Mouse (Mus musculus): ENCODE results near the gene Snx14.
A peak's percentile ranks its signal among the peaks of the same experiment; 100 is the strongest.
"Not testable (repeated sequence)": the region's sequence is repeated elsewhere in the genome, so short reads cannot be mapped to it uniquely, and the experiment has no call there.

The Snx14 gene

DNA sequence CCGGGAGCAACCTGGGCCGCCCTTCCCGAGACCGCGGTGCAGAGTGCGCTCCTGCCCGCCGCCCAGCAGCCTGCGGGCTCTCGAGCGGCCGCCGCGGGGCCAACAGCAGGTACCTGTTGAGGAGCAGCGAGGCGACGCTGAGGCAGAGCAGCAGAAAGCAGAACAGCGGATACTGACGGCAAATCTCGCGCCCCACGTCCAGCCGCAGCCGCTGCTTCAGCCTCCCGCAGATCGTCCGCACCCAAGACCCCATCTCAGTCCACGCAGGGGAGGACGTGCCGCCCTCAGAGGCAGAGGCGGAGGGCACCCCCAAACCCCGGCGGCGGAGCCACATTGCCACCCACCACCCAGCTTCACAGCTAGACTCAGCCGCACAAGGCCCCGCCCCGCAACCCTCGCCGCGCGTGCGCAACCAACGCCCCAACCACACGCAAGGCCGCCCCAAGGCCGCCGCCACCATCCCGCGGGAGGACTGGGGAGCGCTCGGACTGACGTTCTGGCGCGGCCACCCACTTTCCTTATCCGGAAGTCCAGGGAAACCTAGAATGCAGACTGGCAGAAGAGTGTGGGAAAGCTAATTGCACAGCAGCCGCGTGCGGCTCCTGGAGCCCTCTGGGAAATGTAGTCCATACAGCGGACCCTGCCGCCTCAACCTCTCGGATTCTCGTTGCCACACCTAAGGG, at the start of gene Snx14:
Gene Snx14, minus strand, starts transcription at position 404 of the 683 bp plus-strand sequence.
- peak; percentile 93 for DNase-seq (ENCODE audit: low spot score)

DNA sequence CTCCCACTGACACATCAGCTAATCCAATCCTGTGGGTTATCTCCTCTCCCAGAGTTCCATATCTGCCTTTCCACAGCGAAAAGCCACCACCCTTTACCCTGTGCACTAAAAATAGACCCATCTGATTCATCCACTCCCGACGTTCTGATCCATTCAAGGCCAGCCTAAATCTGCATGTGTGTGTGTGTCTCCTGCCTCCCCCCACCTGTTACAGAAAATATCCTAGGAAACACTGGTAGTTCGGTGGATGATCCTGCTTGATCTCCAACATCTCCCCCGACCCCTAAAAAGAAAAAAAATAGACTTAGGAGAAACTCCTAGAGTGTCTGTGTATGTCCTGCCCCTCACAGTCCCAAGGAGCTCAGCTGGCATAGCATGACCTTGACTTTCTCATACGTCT, 45.8 kb upstream of the Snx14 start:
- DNase-seq (ENCODE audit: low spot score), result no peak

GRCm38 (mm10) chr9:88482829-88483396, 44.2 kb upstream of the Snx14 start:
- DNase-seq (ENCODE audit: low spot score), result peak; percentile 85

DNA sequence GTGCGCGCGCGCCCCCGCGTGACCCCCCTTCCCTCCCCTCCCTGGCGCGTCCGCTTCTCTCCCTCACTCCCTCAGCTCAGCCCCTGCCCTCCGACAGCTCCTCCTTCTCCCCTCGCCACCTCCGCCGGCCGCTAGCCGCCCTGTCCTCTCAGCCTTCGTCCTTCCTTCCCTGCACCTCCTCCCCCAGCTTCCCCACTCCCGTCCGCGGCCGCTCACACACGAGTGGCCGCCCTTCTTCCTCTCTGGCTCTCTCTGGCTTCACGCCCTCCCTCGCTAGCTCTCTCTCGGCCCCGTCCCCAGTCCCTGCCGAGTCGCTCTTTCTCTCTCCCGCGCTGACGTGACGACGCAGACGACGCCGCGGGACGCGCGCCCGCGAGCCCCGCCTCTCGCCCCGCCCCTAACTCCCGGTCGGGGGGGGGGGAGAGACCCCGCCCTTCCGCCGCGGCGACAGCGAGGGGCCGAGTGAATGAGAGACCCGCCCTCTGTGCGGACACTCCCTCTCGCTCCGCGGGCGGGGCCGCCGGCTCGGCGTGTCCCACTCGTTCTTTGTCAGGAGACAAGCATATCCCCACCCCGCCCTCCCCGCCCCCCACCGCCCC, 43.6 kb upstream of the Snx14 start, which contains the start of gene Syncrip:
Gene Syncrip, minus strand, starts transcription at position 345 of the 599 bp plus-strand sequence.
- DNase-seq (ENCODE audit: low spot score), result peak; percentile 94

- DNase-seq (ENCODE audit: low spot score), result peak; percentile 52
Measured at GRCm38 (mm10) chr9:88481791-88482160, 43.0 kb upstream of the Snx14 start.

- peak; percentile 42 for DNase-seq (ENCODE audit: low spot score)
Measured at GRCm38 (mm10) chr9:88481061-88481790, 42.5 kb upstream of the Snx14 start.

DNA sequence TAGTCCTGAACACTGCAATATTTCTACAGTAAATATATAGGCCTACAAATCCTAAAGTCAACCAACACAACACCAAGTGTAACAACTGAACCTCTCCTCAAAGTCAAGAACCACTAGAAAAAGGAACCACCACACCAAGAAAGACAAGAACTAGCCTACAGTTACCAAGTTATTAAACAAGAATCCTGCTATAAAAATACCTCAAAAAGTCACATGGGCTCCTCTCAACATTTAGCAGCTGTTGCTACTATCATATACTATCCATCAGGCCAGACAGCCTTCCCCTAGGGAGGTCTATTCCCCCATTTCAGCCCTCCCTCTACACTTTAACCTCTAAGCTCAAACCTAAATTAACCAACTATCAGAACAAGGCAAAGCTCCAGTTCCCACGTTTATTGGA, 41.4 kb upstream of the Snx14 start:
- DNase-seq (ENCODE audit: low spot score), result no peak

- peak; percentile 17 for DNase-seq (ENCODE audit: low spot score)
Measured at GRCm38 (mm10) chr9:88476138-88476537, 37.4 kb upstream of the Snx14 start.

GRCm38 (mm10) chr9:88461017-88461416, 22.3 kb upstream of the Snx14 start:
- not testable (repeated sequence) for DNase-seq (ENCODE audit: low spot score)

DNA sequence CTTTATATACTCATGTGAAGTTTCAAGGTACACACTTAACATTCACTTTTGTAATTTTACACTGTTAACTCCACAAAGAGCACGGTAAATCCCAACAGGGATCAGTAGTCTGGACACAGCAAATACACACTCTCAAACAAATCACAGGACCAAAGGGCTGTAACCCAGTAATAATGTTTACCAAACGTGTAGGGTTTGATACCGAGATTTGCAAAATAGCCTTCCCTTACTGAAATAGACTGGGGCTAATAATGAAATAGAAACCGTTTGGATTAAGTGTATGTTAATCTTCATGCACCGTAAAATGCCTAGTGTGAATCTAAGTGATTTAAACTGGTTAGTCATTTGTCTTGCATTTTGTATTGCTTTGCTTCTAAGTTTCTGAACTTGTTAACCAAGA, 1.2 kb upstream of the Snx14 start:
- DNase-seq (ENCODE audit: low spot score), result no peak

- DNase-seq (ENCODE audit: low spot score), result no peak
Measured at GRCm38 (mm10) chr9:88439238-88439600, 461 bp upstream of the Snx14 start.

GRCm38 (mm10) chr9:88438237-88438554, 562 bp downstream of the Snx14 start:
- no peak for DNase-seq (ENCODE audit: low spot score)

DNA sequence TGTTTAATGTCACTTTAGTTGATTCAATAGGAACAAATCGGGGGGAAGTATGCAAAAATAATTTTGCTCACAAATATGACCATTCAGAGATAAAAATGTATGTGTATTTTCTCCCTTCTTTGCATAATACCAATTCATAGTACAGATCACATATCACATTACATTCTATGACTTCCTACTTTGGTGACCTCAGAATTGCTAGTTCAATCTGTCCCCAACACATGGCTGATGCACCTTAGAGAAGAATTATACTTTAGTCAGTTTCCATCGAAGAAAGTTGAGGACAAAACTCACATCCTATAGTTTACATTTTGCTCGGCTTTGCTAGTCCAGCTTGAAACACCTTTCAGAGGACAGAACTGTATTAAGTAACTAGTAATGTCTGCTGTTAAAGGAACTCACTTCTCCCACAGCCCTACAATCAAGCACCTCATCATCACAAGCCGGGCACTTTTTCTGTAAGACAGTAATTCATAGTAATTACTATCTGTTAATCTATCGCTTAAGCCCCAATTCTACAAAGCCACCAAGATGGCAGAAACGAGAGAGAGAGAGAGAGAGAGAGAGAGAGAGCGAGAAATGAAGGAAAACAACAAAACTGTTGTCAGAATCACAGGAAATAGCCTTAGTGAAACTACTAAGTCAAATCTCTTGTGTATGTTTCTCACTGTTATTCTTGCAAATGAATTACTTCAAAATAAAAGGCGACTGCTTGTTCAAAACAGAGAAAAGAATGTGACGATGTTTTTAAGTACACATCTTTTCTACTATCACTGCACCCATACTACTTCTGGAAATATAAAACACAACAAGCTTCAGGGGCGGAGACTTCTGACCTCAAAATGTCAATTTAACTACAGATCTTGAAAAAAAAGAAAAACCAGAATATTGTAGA, 1.2 kb downstream of the Snx14 start:
- DNase-seq (ENCODE audit: low spot score), result no peak

- no peak for DNase-seq (ENCODE audit: low spot score)
Measured at GRCm38 (mm10) chr9:88424356-88424755, 14.4 kb downstream of the Snx14 start.

DNA sequence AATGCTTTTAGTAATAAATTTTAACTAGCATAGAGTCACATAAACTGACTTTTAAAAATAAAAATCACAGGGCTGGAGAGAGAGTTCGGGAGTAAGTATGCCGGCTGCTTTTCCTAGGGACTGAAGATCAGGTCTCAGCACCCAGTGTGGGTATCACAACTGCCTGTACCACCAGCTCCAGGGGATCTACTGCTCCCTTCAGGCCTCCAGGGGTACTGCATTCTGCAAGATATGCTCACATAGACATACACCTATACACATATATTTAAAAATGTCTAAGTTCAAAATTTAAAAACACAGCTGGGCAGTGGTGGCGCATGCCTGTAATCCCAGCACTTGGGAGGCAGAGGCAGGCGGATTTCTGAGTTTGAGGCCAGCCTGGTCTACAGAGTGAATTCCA, 16.3 kb downstream of the Snx14 start:
- no peak for DNase-seq (ENCODE audit: low spot score)

- no peak for DNase-seq (ENCODE audit: low spot score)
Measured at GRCm38 (mm10) chr9:88416752-88417151, 22.0 kb downstream of the Snx14 start.

GRCm38 (mm10) chr9:88409978-88410377, 28.8 kb downstream of the Snx14 start:
- DNase-seq (ENCODE audit: low spot score), result no peak

DNA sequence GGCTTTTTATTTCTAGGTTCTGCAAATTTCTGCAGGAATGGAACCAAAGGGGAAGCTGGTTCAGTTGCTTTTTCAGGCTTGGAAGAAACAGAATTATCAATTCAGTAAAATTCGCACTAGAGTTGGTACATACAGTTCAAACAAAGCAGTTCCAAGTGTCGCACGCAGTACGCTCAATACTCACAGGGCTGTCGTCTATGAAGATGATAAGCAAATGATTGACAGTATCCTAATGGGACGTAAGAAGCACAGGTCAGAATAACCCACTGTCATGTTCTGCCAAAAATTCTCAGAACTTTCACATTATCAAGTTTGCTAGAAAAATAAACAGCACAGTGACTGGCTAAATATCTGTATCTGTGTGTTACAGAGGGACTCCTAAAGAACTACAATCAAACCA, 34.2 kb downstream of the Snx14 start:
- no peak for DNase-seq (ENCODE audit: low spot score)

DNA sequence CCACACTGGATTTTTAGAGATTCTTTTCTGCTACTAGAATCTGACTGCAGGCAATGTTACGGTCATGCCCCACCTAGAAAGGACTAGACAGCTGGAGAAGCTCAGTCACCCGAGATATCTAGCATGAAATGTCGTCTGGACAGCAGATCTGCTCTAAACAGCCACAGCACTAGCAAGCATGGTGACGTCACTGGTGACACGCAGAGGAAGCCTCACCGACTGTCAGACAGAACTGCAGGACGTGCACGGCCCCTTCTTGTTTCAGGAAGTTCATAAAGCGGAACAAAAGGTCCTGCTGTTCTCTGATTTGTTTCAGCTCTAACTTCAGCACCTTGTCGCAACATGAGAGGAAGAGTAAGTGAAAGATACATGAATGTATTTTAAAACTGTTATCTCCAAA, 34.7 kb downstream of the Snx14 start:
- DNase-seq (ENCODE audit: low spot score), result peak; percentile 6

DNA sequence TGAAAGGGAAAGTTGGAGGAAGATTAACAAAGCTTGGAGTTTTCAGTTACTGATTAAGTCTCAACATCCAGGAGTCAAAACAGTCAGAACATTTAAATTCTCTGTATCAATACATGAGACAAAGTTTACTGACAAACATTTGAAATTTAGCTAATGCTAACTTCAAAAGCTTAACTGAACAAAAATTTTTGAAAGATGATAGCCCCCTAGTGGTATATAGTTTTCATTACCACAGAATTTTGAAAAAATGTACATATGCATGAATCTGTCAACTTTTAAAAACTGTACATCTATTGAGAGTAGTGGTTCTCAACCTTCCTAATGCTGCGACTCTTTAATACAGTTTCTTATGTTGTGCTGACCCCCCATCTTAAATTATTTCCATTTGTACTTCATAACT, 40.3 kb downstream of the Snx14 start:
- peak; percentile 54 for DNase-seq (ENCODE audit: low spot score)

DNA sequence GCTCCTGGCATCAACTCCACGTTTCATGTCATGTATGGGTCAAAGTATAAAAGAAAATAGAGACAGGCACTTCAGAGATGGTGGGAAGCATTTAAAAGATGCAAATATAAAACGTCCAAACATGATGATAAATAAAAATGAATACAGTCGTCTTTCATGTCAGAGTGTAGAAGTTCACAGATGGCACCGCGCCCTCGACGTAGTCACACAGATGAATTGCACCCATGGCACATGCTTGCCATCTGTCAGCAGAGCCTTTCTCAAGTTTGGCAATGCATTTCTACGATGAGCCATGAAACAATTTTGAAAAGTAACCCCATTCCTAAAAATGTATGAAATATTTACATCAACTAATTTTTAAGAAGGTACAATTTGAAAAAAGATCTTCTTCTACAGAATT, 43.9 kb downstream of the Snx14 start:
- DNase-seq (ENCODE audit: low spot score), result no peak

DNA sequence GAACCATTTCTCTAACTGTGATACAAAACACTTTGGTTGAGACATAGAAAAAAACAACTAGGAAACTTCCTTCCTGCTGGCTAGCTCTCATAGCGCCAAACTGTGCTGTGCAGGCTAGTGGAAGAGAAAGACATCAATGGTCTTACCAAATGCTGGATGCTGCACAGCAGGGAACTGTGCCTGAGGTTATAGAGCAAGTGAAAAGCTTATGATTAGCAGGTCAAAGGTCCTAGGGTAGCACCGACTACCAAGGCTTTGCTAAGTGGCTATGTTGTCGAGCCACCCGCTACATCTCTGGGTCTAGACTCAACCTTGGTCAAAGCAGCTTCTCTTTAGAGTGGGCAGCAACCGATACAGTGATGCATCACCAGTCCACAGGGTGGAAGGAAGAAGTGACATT, 49.9 kb downstream of the Snx14 start:
- DNase-seq (ENCODE audit: low spot score), result no peak

All from retina, embryonic 14.5 days (tissue).